Mouse (Mus musculus) MEL (cell line): Measurements from ENCODE around the gene Scn1b. TPM values are rescaled to one million over a fixed set of nuclear protein-coding genes. Genes with fewer than 3 reads are reported as not detected.

Source experiments
- DNase-seq: peaks from one replicate; pipeline ENCODE4 v3.0.0; 2011; ENCODE audit warnings: low read depth, low spot score
- H3K27ac ChIP-seq: 2 replicates; pipeline ENCODE4 v1.5.1; 2012; ENCODE audit warnings: low read depth, mild to moderate bottlenecking, control low read depth, low read length, moderate library complexity; ENCODE audit not compliant: control insufficient read depth
- H3K27me3 ChIP-seq, 2 experiments: fragments of 150-350 bp in 1 of 2; sonication (generic) in 1 of 2; 2 replicates each; pipeline ENCODE4 v1.6.1; 2012; ENCODE audit warnings: low read length in 2 of 2, mild to moderate bottlenecking in 2 of 2, improper control_type of control experiment in 1 of 2, moderate library complexity in 1 of 2; ENCODE audit not compliant: insufficient read depth in 2 of 2, control insufficient read depth in 1 of 2
- H3K36me3 ChIP-seq, 2 experiments: 2 replicates each; pipeline ENCODE4 v1.6.1; 2012 to 2014; ENCODE audit warnings: low read length in 2 of 2, improper control_type of control experiment in 1 of 2, inconsistent platforms in 1 of 2, mild to moderate bottlenecking in 1 of 2; ENCODE audit not compliant: insufficient read depth in 2 of 2, control insufficient read depth in 1 of 2
- H3K4me1 ChIP-seq, 2 experiments: fragments of 150-350 bp in 1 of 2; sonication (generic) in 1 of 2; 2 replicates each; pipeline ENCODE4 v1.6.1; 2012; ENCODE audit warnings: low read length in 2 of 2, improper control_type of control experiment in 1 of 2, mild to moderate bottlenecking in 1 of 2; ENCODE audit not compliant: insufficient read depth in 2 of 2, control insufficient read depth in 1 of 2
- H3K4me3 ChIP-seq, 2 experiments: fragments of 150-350 bp in 1 of 2; sonication (generic) in 1 of 2; 2 replicates each; pipeline ENCODE4 v1.5.1; 2012; ENCODE audit warnings: low read depth in 2 of 2, low read length in 2 of 2, mild to moderate bottlenecking in 2 of 2, moderate library complexity in 2 of 2, control low read depth in 1 of 2, improper control_type of control experiment in 1 of 2; ENCODE audit not compliant: control insufficient read depth in 1 of 2, insufficient read depth in 1 of 2
- H3K79me2 ChIP-seq: 2 replicates; pipeline ENCODE4 v1.6.1; 2012; ENCODE audit warnings: mild to moderate bottlenecking, low read length, moderate library complexity; ENCODE audit not compliant: control insufficient read depth, poor library complexity, insufficient read depth
- H3K9ac ChIP-seq: 2 replicates; pipeline ENCODE4 v1.6.1; 2012; ENCODE audit warnings: low read depth, mild to moderate bottlenecking, control low read depth, low read length, moderate library complexity; ENCODE audit not compliant: control insufficient read depth, poor library complexity, severe bottlenecking
- H3K9me3 ChIP-seq: fragments of 150-350 bp; sonication (generic); replicated peaks from 2 replicates; pipeline ENCODE4 v1.6.1; 2012; ENCODE audit warnings: mild to moderate bottlenecking, low read length, improper control_type of control experiment, moderate library complexity; ENCODE audit not compliant: insufficient read depth
- BHLHE40 ChIP-seq: IDR thresholded peaks from 2 replicates; pipeline ENCODE4 v1.6.1; 2012; ENCODE audit warnings: low read depth, mild to moderate bottlenecking, inconsistent platforms, low read length, improper control_type of control experiment, borderline replicate concordance
- CTCF ChIP-seq, 3 experiments: IDR thresholded peaks in 2 of 3; conservative IDR thresholded peaks in 1 of 3; 2 replicates each; pipeline ENCODE4 v1.5.1; 2011 to 2012; ENCODE audit warnings: low read length in 3 of 3, low read depth in 2 of 3, mild to moderate bottlenecking in 2 of 3, improper control_type of control experiment in 1 of 3, inconsistent platforms in 1 of 3, mixed read lengths in 1 of 3, moderate library complexity in 1 of 3; ENCODE audit not compliant: control insufficient read depth in 1 of 3, insufficient read depth in 1 of 3, poor library complexity in 1 of 3, severe bottlenecking in 1 of 3
- ELF1 ChIP-seq: IDR thresholded peaks from 2 replicates; pipeline ENCODE4 v1.6.1; 2014; ENCODE audit warnings: low read depth, mild to moderate bottlenecking, inconsistent platforms, low read length, improper control_type of control experiment, moderate library complexity
- EP300 ChIP-seq, 2 experiments: IDR thresholded peaks; 2 replicates each; pipeline ENCODE4 v1.6.1; 2011; ENCODE audit warnings: improper control_type of control experiment in 2 of 2, low read length in 2 of 2, low read depth in 1 of 2, mild to moderate bottlenecking in 1 of 2
- ETS1 ChIP-seq: IDR thresholded peaks from 2 replicates; pipeline ENCODE4 v1.6.1; 2012; ENCODE audit warnings: low read depth, mild to moderate bottlenecking, inconsistent platforms, low read length, improper control_type of control experiment, moderate library complexity
- GATA1 ChIP-seq: IDR thresholded peaks from 2 replicates; pipeline ENCODE4 v1.6.1; 2011; ENCODE audit warnings: low read depth, low read length, improper control_type of control experiment
- HCFC1 ChIP-seq: IDR thresholded peaks from 2 replicates; pipeline ENCODE4 v1.6.1; 2012; ENCODE audit warnings: low read depth, mild to moderate bottlenecking, inconsistent platforms, low read length, improper control_type of control experiment, moderate library complexity
- JUND ChIP-seq: IDR thresholded peaks from 2 replicates; pipeline ENCODE4 v1.6.1; 2011; ENCODE audit warnings: low read depth, mild to moderate bottlenecking, improper control_type of control experiment, low read length
- MAFK ChIP-seq: IDR thresholded peaks from 2 replicates; pipeline ENCODE4 v1.6.1; 2011; ENCODE audit warnings: low read depth, mild to moderate bottlenecking, low read length, improper control_type of control experiment, borderline replicate concordance
- MAX ChIP-seq: IDR thresholded peaks from 2 replicates; pipeline ENCODE4 v1.6.1; 2011; ENCODE audit warnings: low read length, improper control_type of control experiment
- MXI1 ChIP-seq: IDR thresholded peaks from 2 replicates; pipeline ENCODE4 v1.6.1; 2011; ENCODE audit warnings: mild to moderate bottlenecking, low read depth, low read length, improper control_type of control experiment
- POLR2AphosphoS2 ChIP-seq: IDR thresholded peaks from 2 replicates; pipeline ENCODE4 v1.6.1; 2011; ENCODE audit warnings: low read length, improper control_type of control experiment
- RAD21 ChIP-seq: IDR thresholded peaks from 2 replicates; pipeline ENCODE4 v1.6.1; 2011; ENCODE audit warnings: mild to moderate bottlenecking, low read depth, low read length, improper control_type of control experiment
- RCOR1 ChIP-seq: IDR thresholded peaks from 2 replicates; pipeline ENCODE4 v1.6.1; 2012; ENCODE audit warnings: low read depth, mild to moderate bottlenecking, inconsistent platforms, low read length, improper control_type of control experiment
- SIN3A ChIP-seq: IDR thresholded peaks from 2 replicates; pipeline ENCODE4 v1.6.1; 2012; ENCODE audit warnings: low read length, improper control_type of control experiment, inconsistent platforms
- SMC3 ChIP-seq: IDR thresholded peaks from 2 replicates; pipeline ENCODE4 v1.6.1; 2011; ENCODE audit warnings: low read depth, low read length, improper control_type of control experiment
- TBP ChIP-seq: IDR thresholded peaks from 2 replicates; pipeline ENCODE4 v1.8.0; 2011; ENCODE audit warnings: low read depth, low read length, improper control_type of control experiment
- TCF12 ChIP-seq: IDR thresholded peaks from 2 replicates; pipeline ENCODE4 v1.6.1; 2014; ENCODE audit warnings: low read depth, mild to moderate bottlenecking, inconsistent platforms, low read length, improper control_type of control experiment, moderate library complexity
- USF2 ChIP-seq, 2 experiments: IDR thresholded peaks; 2 replicates each; pipeline ENCODE4 v1.6.1; 2011 to 2012; ENCODE audit warnings: improper control_type of control experiment in 2 of 2, low read length in 2 of 2, borderline replicate concordance in 1 of 2, inconsistent platforms in 1 of 2, low read depth in 1 of 2, mild to moderate bottlenecking in 1 of 2; ENCODE audit not compliant: insufficient read depth in 1 of 2
- ZMIZ1 ChIP-seq: IDR thresholded peaks from 2 replicates; pipeline ENCODE4 v1.6.1; 2012; ENCODE audit warnings: low read depth, mild to moderate bottlenecking, inconsistent platforms, low read length, improper control_type of control experiment, moderate library complexity
- ZNF384 ChIP-seq: IDR thresholded peaks from 2 replicates; pipeline ENCODE4 v1.6.1; 2012; ENCODE audit warnings: low read depth, mild to moderate bottlenecking, inconsistent platforms, low read length, improper control_type of control experiment
- polyA plus RNA-seq, 2 experiments: library from polyadenylated mRNA; stranded (reverse) in 1 of 2; unstranded in 1 of 2; fragments of >175 nt in 1 of 2; fragments of >200 nt in 1 of 2; gene quantifications; 2 replicates each; pipeline versions ENCODE4 v1.2.1 to v1.2.4; 2012; ENCODE audit warnings: low replicate concordance in 2 of 2, low read depth in 1 of 2; ENCODE audit not compliant: insufficient read length in 2 of 2, insufficient read depth in 1 of 2, missing spikeins in 1 of 2
- total RNA-seq: library from RNA; depleted of rRNA; stranded (reverse); fragments of 300-350 nt; gene quantifications from 2 replicates; pipeline ENCODE4 v1.2.3, GENCODE M21; 2012

Gene Scn1b
- total and polyA plus RNA-seq, 3 experiments: not detected

- H3K9me3 ChIP-seq: no peaks in the 10 kb centered on the region
- no peaks in the 10 kb centered on the region; a peak in 1 of 4 replicates for H3K36me3 ChIP-seq
- TF ChIP-seq GATA1 (no peak), MAFK (no peak), ETS1 (no peak), EP300 (IDR thresholded peaks at IDR 0.05; ENCODE audit: low read depth in 1 of 2, low read length in 2 of 2) (no peak), HCFC1 (no peak), MXI1 (no peak), SIN3A (no peak), ZMIZ1 (no peak), RCOR1 (no peak), MAX (no peak), ELF1 (no peak), POLR2AphosphoS2 (no peak), TCF12 (no peak), RAD21 (no peak), USF2 (IDR thresholded peaks at IDR 0.05; ENCODE audit: borderline replicate concordance in 1 of 2, insufficient read depth in 1 of 2, low read depth in 1 of 2, low read length in 2 of 2) (no peak), BHLHE40 (no peak), ZNF384 (no peak)
Observed at GRCm38 (mm10) chr7:31131866-31132265, 5.1 kb upstream of the Scn1b start.

GRCm38 (mm10) chr7:31130841-31131240 lies 4.0 kb upstream of the Scn1b start:
- no peaks in the 10 kb centered on the region for H3K79me2 ChIP-seq
- no peaks in the 10 kb centered on the region for H3K27me3 ChIP-seq
- H3K9ac ChIP-seq: no peak overlapping the region
- peak; percentile 77 for DNase-seq
- no peaks in the 10 kb centered on the region for H3K4me1 ChIP-seq
- H3K9me3 ChIP-seq: no peaks in the 10 kb centered on the region
- TF ChIP-seq TBP (no peak), SIN3A (no peak), JUND (no peak), ELF1 (no peak), RAD21 (peak; percentile 43), GATA1 (no peak), USF2 (IDR thresholded peaks at IDR 0.05; ENCODE audit: borderline replicate concordance in 1 of 2, insufficient read depth in 1 of 2, low read depth in 1 of 2, low read length in 2 of 2) (no peak), CTCF (IDR thresholded peaks at IDR 0.05 in 2 of 3, conservative IDR thresholded peaks at IDR 0.05 in 1 of 3; ENCODE audit: control insufficient read depth in 1 of 3, insufficient read depth in 1 of 3, low read depth in 2 of 3, low read length in 3 of 3, poor library complexity in 1 of 3, severe bottlenecking in 1 of 3) (peak; percentile 78 to 82 (median 81)), SMC3 (peak; percentile 63)
- no peak overlapping the region for H3K4me3 ChIP-seq
- no peak overlapping the region for H3K27ac ChIP-seq
- no peaks in the 10 kb centered on the region; a peak in 1 of 4 replicates for H3K36me3 ChIP-seq

More at GRCm38 (mm10) chr7:31131866-31132265, 5.1 kb upstream of the Scn1b start:
- Histone ChIP-seq H3K9ac (no peak overlapping the region), H3K27me3 (no peaks in the 10 kb centered on the region), H3K27ac (no peak overlapping the region), H3K4me1 (no peaks in the 10 kb centered on the region), H3K79me2 (no peaks in the 10 kb centered on the region), H3K4me3 (no peak overlapping the region)
- no peak for DNase-seq
